Mouse (Mus musculus) gonadal fat pad, adult 2 months (tissue): ENCODE measurements at regions not wholly inside any gene's neighbourhood (a gene's known extent, or its start where the extent isn't known, plus 50 kb on each side); places are given as distances from the start of the nearest gene placed in this dataset.

Experiments used
- DNase-seq: peaks from one replicate; pipeline ENCODE4 v3.0.0-alpha.2; 2012; ENCODE audit warnings: low read depth

GRCm38 (mm10) chr8:8484546-8484945 is 176.5 kb downstream of the Efnb2 start:
- no peak for DNase-seq

GRCm38 (mm10) chr8:8482707-8483480 is 178.1 kb downstream of the Efnb2 start:
- DNase-seq: no peak

- DNase-seq: no peak
Measured at GRCm38 (mm10) chr8:8477456-8477855, 183.6 kb downstream of the Efnb2 start.

- DNase-seq: no peak
Measured at GRCm38 (mm10) chr8:8468552-8468951, 192.5 kb downstream of the Efnb2 start.

- no peak for DNase-seq
Measured at GRCm38 (mm10) chr8:8466526-8467244, 194.4 kb downstream of the Efnb2 start.

- DNase-seq: no peak
Measured at GRCm38 (mm10) chr8:8462455-8462854, 198.6 kb downstream of the Efnb2 start.

GRCm38 (mm10) chr8:8457536-8457935 is 203.5 kb downstream of the Efnb2 start:
- no peak for DNase-seq

- no peak for DNase-seq
Measured at GRCm38 (mm10) chr8:8453944-8454343, 207.1 kb downstream of the Efnb2 start.

- DNase-seq: peak; percentile 60
Measured at GRCm38 (mm10) chr8:8452226-8452625, 208.8 kb downstream of the Efnb2 start.

- DNase-seq: no peak
Measured at GRCm38 (mm10) chr8:8448911-8449310, 212.1 kb downstream of the Efnb2 start.

- DNase-seq: no peak
Measured at GRCm38 (mm10) chr8:8441568-8441967, 219.5 kb downstream of the Efnb2 start.

GRCm38 (mm10) chr8:8440903-8441302 is 220.1 kb downstream of the Efnb2 start:
- DNase-seq: no peak

- peak; percentile 84 for DNase-seq
Measured at GRCm38 (mm10) chr8:8426201-8426600, 234.8 kb downstream of the Efnb2 start.

- DNase-seq: no peak
Measured at GRCm38 (mm10) chr8:8423443-8423842, 237.6 kb downstream of the Efnb2 start.

- DNase-seq: no peak
Measured at GRCm38 (mm10) chr8:8421713-8422112, 239.3 kb downstream of the Efnb2 start.

- DNase-seq: no peak
Measured at GRCm38 (mm10) chr8:8419360-8420330, 241.4 kb downstream of the Efnb2 start.

GRCm38 (mm10) chr8:8418929-8419328 is 242.1 kb downstream of the Efnb2 start:
- DNase-seq: no peak

GRCm38 (mm10) chr8:8418525-8418924 is 242.5 kb downstream of the Efnb2 start:
- DNase-seq: no peak

- no peak for DNase-seq
Measured at GRCm38 (mm10) chr8:8416092-8416701, 244.8 kb downstream of the Efnb2 start.

- DNase-seq: no peak
Measured at GRCm38 (mm10) chr8:8407357-8407756, 253.7 kb downstream of the Efnb2 start.

GRCm38 (mm10) chr8:8403410-8403809 is 257.6 kb downstream of the Efnb2 start:
- DNase-seq: no peak

GRCm38 (mm10) chr8:8392303-8392702 is 268.7 kb downstream of the Efnb2 start:
- DNase-seq: no peak
